Comparison of ENCODE assay signal across 20 mouse cellular contexts in genomic region chr1:135892233-135892632, GRCm38 (mm10). TPM values are rescaled to one million over a fixed set of nuclear protein-coding genes. Genes with fewer than 3 reads are reported as not detected.
"Had no signal": no experiment of that assay in that cellular context is flagged by ENCODE, and none has a peak within 500 bp of the region (broad histone marks: within the 10 kb centered on the region; RNA-seq: fewer than 3 reads in every experiment).

No protein-coding gene starts in this region.

- ATAC-seq: intestine, embryonic 16.5 days; liver, postnatal 0 days; midbrain, embryonic 15.5 days had no signal

- H3K27me3 ChIP-seq: lung, embryonic 15.5 days; midbrain, embryonic 15.5 days; neural tube, embryonic 12.5 days had no signal

- H3K4me2 ChIP-seq: kidney, embryonic 15.5 days; liver, embryonic 13.5 days; lung, embryonic 15.5 days; midbrain, embryonic 11.5 days; midbrain, embryonic 15.5 days; neural tube, embryonic 12.5 days had no signal

- H3K9me3 ChIP-seq: kidney, embryonic 15.5 days; liver, embryonic 13.5 days; lung, embryonic 15.5 days; megakaryocyte, embryonic 14.5 days; midbrain, embryonic 15.5 days; neural tube, embryonic 12.5 days had no signal

- H3K4me3 ChIP-seq: kidney, embryonic 15.5 days; liver, embryonic 13.5 days; lung, embryonic 15.5 days; megakaryocyte, embryonic 14.5 days; midbrain, embryonic 15.5 days; neural tube, embryonic 12.5 days had no signal

- H3K4me1 ChIP-seq: kidney, embryonic 15.5 days; midbrain, embryonic 15.5 days; neural tube, embryonic 12.5 days had no signal

- H3K9ac ChIP-seq: kidney, embryonic 15.5 days; liver, embryonic 13.5 days; liver, postnatal 0 days; lung, embryonic 15.5 days; midbrain, embryonic 15.5 days; neural tube, embryonic 12.5 days had no signal

- H3K36me3 ChIP-seq: kidney, embryonic 15.5 days; liver, embryonic 13.5 days; lung, embryonic 15.5 days; midbrain, embryonic 15.5 days; neural tube, embryonic 12.5 days had no signal

- DNase-seq: kidney, adult 2 months; kidney, postnatal 14 days; liver; liver, embryonic 13.5 days; liver, postnatal 0 days; lung, postnatal 14 days; thymus, adult 18-20 months; thymus, postnatal 14 days had no signal

- H3K27ac ChIP-seq: kidney, embryonic 15.5 days; liver, embryonic 13.5 days; lung, embryonic 15.5 days; macrophage; midbrain, embryonic 15.5 days; neural tube, embryonic 12.5 days had no signal

RNA-seq across cellular contexts. Expression of gene Pkp1, which starts 26.8 kb away (rescaled TPM):
- total RNA-seq: layer of hippocampus, adult 8-10 months; monocyte, adult 5-6 weeks; neutrophil, adult 5-6 weeks had no signal
- polyA plus RNA-seq: liver, embryonic 13.5 days; macrophage; spleen, adult 2 months had no signal

RNA-seq across cellular contexts. Expression of gene Tnnt2, which starts 56.1 kb away (rescaled TPM):
- total RNA-seq: monocyte, adult 5-6 weeks; neutrophil, adult 5-6 weeks had no signal
- polyA plus RNA-seq: macrophage had no signal
